Mouse (Mus musculus) lung, postnatal 14 days (tissue): Measurements from ENCODE around the gene Sik2.

ENCODE experiments used
- DNase-seq: peaks from one replicate; pipeline ENCODE4 v3.0.0; 2021

Sik2 gene

DNA sequence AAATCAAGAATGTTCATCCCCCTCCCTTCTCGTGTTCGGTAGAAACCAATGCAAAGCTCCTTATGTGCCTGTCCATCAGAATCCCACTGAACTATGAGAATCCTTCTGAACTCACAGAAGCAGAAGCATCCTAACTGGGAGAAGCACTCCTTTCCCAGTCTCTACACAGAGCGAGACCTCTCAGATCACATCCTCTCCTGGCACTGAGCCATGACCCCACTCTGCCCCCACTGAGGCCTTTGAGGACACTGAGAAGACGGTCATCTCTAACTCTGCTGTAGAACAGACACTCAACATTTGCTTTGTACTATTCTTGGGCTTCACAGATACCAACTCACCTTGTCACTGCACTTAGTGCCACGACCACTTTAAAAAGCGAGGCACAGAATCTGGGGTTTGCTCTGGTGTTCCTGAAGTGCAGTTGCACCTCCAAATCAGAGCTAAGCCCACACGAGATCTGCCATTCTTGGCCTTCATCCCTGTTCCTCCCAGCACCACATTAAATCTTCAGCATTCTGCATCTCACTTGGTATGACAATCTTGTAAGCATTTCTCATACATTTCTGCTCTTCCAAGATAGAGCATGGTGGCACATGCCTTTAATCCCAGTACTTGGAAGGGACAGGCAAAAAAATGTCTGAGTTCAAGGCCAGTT, 96.9 kb downstream of the Sik2 start:
- DNase-seq = no peak

DNA sequence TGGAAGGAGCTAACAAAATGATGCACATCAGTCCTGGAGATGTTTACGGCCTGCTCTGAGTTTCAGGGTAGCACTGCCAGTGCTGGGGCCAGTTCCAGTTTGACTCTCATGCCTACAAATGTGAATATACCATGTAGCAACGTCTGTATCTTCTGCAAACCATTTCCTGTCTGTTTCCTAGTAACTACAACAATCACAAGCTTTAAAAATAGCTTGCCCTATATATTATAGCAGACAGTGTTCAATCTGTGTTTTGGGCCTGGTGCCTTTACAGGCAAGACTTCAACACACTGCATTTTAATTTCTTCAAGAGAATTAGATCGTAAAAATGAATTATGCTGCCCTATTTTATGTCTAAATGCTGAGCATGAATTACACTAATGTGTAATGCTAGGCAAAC, 103.6 kb downstream of the Sik2 start:
- DNase-seq = no peak

DNA sequence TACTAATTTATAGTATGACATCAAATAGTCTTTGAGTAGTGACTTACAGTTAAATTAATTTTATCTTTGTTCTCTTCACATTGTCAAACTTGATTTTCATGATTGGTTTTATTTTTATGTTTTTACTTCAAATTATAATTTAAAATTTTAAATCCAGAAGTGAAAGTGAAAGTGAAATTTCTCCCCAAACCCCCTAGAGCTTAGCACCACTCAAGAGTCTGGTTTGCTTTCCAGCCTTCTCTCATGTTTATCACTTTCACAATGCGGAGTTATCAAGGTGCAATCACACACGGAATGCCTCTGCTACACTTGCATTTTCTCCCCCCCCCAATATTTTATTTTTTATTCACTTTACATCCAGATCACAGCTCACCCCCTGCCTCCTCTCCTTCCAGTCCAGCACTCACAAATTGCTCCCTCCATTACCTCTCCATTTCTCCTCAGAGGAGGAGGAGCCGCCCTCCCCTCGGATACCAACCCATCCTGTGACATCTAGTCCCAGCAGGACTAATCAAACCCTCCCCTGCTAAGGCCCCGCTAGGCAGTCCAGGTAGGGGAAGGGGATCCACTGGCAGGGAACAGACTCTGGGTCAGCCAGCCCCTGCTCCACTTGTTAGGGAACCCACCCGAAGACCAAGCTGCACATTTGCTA, 104.6 kb downstream of the Sik2 start:
- no peak for DNase-seq

DNA sequence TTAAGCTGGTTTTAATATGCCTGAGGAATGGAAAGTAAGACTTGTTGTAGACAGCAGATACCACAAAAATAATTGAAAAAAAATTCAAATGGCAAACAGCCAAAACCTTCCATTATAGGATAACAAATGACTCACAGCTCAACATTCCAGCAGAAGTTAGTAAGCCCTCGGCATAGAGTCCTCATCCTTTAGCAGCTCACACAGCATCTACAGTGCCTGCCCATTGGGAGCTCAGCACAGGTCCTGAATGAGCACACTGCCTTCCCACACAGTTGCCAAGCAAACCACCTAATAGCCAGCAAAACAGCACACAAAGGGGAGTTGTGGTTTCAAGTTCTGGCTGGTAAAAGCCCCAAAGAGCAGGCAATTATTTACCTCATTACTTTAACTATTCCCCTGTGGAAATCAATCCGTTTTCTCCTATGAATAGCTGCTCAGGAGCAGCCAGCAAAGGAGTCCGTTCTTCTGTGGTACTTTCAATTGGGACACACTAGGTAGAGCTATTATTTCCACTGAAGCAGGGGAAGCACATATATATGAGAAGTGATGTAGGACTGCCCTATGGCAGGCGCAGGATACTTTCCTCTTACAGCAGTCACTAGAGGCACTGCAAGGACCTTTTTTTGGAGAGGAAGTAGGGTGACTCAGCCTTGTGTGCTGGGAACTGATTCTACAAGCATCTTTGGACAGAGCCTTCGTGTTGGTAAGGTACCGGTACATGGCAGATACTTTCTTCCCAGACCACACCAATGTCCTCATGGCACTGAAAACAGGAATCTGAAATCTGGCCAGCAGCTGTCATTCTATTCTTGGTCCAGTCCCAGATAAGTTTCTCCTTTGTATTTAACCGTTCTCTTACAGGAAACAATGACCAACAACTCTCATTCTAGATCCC, 108.6 kb downstream of the Sik2 start:
- DNase-seq = no peak

DNA sequence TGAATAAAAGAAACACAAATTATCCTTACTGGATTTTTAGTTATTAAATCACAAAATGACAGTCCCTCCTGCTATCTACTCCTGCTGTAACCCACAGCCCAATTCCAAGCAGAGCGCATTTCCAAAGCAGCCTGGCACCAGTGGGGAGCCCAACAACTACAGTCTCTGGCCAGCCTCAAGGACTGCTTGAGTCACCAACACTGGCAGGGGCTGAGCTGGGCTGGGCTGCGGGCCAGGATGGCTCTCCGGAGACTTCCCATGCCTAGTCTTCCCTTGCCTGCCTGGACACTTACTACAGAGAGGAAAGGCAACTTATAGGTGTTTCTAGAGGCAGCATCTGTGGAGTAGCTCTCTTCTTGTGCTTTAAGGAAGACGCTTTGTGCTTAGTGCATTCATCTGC, 115.2 kb downstream of the Sik2 start:
- DNase-seq = peak; percentile 70

DNA sequence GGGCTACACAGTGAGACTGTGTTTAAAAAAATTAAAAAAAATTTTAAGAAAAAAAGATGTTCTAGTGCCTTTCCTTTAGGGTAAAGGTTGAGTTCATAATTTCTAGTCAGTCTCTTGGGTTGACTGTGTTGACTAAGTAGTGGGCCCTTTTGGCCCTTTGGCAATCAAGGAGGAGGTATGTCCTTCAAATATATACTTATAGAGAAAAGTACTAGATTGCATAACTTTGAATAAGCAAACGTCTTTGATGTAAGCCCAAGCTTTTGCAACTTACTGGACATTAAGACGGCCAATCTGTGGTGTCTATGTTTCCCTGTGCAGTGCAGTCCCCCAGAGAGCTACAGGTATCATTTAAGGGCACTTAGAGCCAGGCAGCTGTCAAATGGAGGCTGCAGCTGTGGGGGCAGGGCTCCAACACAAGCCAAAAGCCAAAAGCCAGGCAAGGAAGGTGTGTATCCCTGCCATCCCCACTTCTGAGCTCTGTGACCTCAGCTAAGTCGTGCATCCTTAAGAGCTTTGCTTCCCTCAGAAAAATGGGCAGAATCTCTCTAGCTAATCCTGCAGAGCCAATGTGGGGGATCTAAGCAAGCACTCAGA, 118.3 kb downstream of the Sik2 start:
- DNase-seq = no peak

DNA sequence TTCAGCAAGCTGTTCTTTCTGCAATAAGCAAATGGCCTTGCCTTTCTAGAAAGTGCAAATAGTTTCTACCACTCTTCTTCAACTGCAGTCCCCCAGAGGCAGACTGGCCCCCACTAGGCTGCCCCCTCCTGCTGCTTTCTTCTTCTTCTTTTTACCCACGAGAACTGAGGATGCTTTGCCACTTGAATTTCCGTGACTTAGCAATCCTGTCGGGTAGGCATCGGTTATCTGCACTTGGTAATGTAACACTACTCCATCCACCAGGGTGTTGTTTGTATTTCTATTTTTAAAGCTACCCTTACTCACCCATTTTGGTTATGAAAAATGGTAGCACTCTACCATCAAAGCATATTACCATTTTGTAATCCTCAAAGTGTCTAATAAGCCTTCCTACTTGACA, 118.9 kb downstream of the Sik2 start:
- no peak for DNase-seq

DNA sequence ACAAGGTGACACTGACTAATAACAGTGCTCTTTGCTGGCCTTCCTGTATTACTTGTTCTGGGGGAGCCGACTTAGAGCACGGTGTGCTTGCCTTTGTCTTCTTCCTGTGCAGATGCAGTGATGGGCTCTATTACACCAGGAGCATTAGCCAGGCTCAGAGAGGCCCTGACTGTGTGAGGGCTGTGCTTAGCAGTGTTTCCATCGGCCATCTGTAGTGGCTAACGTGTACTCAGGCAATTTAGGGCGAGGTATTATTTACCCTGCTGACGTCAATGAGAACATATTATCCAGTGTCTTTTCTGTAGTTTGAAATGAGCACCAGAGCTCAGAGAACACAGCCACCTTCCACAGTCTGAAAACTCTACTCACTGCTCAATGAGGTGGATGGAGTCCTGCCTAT, 119.7 kb downstream of the Sik2 start:
- no peak for DNase-seq

DNA sequence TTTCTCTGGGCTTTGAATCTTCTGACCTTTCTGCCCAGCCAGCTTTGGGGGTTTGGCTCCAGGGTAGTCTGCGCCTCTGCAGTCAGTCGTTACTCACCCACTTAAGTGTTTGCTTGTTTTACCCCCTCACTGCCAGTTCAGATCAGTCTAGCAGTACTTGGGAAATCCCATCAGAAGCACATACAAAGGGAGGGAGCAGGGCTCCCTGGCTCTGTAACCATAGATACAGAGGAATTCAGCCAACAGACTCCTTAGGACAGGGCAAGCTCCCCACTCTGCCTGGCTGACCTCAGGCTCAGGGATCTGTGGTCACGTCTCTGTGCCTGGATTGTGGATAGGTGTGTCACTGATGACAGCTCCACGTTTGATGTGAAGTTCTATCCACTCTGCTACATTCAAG, 121.5 kb downstream of the Sik2 start:
- peak; percentile 21 for DNase-seq

DNA sequence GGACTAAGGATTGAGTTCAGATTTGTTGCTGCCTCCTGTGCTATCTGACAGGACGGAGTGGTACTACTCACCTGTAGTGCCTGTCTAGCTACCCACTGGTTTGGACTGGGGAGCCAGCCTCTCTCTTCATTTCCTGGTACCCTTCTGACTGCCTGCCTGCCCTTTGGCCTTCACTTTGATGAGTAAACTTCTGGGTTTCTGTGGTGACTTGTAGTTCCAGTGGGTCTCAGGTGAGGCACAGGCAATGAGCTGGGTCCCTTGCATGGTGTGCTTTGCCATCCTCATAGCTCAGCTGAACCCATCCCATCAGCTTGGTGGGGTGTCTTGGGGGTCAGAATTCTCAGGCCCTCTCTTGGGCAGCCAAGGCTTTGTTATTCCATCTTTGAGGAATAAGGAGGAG, 122.0 kb downstream of the Sik2 start:
- DNase-seq = no peak

DNA sequence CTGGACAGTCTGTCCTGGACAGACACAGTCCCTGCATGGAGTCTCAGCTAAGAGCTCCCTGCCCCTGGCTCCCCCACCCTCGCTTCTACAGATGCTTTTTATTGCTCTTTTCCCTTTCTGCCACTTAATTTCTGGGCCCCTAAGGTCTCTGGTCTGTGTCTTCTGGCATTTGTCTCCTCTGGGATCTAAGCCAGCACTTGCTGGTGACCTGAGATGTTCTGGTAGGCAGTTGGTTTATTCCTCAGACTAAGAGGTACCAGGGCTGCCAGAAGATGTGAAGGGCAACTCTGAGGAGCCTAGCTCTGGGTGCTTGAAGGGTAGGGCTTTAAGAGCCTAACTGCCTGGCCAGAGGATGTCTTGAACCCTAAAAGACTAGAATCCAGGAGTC, 123.3 kb downstream of the Sik2 start:
- DNase-seq = no peak

DNA sequence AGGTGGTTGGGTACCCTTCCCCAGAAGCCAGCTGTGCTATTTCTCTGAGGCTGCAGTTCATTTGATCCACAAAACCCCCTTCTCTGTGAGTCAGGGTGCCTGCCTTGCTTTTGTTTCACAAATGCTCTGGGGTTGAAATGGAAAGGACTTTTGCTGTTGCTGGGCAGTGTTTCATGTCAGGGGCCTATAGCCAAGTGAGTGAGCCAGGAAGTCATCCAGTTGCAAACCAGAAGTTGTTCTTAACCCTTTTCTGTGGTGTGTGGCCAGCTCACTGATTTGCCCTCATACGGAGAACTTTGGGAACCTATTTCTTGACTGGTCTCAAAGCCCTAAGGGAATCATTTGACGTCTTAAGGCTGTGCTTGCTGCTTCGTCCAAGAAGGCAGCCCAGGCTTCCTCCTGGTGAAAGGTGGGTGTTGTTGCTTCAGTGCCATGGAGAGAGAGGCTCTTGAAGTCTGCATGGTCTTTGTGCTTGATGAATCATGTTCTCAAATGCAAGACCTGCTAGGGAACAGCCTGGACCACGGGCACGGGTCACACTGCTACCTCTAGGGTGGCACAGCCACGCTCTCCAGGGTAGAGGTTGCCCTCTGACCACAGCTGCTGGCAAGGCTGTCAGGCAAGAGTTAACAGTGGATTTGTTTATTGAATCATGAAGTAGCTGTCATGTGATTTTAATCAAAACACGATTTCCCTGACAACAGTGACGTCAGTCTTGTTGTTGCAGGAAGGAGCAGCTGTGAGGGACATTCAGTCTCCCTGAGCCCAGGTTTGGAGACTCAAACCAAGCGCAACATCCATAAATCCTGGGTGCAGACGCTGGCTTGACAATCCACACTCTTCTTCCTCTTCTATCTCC, 123.9 kb downstream of the Sik2 start:
- DNase-seq = peak; percentile 71

DNA sequence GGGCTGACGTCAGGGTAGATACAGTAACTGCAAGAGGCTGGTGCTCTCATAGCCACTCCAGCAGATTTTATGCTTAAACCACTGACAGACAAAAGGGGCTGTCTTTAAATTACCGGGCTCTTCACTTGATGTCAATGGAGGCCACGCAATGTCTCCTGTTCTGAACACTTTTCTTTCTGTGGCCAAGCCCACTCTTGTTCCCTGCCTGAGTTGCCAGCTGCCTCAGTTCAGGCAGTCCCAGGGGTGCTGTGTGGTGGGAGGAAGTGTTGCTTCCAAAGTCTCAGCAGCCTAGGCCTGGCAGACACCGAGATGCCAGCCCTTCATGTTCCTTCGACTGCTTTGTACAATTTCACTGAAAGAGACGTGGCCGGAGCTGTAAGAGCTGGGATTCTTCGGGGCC, 124.8 kb downstream of the Sik2 start:
- DNase-seq = no peak

DNA sequence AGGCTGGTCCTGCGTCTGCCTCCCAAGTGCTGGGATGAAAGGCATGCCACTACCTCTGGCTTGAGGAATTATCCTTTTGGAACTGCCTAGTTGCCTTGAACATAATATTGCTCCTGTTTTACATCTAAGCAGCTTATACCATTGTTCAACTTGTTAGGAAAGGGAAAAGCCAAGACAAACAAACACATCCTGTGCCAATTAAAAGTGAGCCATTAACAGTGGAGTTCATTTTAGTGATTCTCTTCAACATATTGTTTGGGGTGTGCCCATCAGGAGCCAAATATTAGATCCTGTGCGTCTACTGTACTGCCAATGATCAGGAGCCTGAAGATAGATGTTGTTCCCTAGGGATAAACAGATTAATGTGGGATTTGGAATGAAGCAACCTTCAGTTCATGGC, 126.7 kb downstream of the Sik2 start:
- no peak for DNase-seq

DNA sequence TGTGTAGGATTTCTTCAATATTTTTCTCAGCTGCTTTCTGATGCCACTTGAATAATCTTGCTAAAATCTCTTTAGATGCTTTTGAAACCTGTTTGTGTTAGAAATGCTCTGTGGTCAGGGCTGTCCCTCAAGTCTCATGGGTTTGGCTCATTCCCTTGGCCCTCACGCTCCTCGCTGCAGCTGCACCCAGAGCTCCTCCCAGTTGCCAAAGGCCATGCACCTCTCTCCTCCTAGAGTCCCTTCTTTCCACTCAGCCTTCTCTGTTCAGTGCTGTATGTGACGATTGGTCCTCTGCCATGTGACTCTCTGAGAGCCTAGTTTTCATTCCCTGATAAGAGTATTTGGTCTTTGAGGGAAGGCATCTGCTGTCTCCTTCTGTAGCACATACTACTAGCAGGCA, 131.4 kb downstream of the Sik2 start:
- no peak for DNase-seq

DNA sequence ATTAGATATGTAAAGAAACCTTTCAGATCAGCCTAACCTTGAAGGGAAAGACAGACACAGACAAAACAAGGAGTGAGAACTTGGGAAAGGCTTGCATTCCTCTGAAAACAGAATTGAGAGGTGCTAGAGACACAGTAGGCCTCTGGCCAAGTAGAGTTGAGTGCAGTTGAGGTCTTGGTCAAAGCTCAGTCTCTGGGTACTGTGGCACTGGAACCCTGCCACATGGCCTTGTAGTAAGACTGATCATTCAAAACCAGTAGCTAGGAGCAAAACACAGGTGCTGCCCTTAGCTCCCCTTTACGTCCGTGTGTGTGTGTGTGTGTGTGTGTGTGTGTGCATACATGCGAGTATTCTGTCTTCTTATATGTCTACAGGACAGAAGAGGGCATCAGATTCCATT, 132.6 kb downstream of the Sik2 start:
- no peak for DNase-seq

DNA sequence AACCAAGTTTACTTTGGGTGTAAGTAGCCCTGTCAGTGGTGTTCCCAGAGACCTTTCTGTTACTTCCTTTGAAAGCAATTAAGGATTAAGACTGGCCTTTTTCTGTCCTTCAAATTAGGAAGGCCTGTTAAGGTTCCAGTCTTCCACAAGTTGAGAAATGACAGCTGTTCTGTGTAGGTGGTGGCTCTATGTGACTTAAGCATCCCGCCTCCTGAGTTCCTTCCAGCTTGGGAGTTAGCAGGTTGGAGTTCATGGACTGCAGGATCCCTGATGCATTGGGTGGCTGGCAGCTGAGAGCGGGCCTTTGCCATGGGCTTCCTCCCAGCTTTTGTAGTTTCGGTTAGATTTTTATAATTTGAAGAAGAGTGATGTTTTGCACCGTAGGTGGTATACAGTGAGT, 133.4 kb downstream of the Sik2 start:
- no peak for DNase-seq

DNA sequence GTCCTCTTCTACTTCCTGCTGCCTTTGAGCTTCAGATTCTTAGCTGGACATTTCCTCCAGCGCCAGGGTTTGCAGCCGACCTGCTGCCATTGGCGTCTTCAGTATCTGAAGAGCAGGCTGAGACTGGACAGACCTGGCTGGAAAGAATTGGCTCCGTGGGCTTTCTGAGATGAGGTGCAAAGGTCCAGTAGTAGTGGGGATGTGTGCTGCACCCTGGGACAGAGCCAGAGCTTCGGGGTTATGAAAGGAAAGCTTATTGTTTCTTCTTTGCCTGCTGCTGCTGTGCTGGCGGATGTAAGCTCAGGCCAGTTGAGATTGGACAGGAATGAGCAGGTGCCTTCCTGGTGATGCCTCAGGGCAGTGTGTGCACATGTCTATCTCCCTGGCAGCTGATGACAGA, 134.8 kb downstream of the Sik2 start:
- no peak for DNase-seq

DNA sequence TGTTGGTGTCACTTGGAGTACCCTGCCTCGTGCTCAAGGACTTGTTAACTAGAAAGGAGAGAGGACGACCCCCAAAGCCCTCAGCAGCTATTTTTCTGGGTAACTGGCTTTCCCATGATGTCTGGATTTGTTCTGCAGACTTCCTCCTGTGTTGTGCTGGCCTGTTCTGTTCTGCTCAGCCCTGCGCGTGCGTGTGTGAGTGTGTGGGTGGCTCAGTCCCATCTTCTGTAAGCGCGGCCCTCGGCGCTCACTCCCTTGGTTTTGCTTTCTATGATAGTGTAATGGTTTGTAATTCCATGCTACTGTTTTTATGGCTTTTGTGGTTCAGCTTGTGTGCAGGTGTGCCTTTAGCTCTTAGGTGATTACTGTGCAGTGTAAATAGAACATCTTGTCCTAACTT, 135.7 kb downstream of the Sik2 start:
- DNase-seq = no peak

DNA sequence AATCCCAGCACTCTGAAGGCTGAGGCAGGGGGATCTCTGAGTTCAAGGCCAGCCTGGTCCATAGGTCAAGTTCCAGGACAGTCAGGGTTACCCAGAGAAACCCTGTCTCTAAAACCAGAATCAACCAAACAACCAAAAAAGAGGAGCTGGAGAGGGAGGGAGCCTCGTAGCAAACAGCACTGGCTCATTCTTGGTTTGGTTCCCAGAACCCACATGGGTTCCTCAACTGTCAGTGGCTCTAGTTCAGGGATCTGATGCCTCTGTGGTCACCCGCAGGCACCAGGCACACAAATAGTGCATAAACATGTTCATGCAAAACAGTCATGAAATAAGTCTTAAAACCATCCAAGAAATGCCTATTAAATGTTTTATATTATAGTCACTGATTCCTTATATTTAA, 140.7 kb downstream of the Sik2 start:
- no peak for DNase-seq

DNA sequence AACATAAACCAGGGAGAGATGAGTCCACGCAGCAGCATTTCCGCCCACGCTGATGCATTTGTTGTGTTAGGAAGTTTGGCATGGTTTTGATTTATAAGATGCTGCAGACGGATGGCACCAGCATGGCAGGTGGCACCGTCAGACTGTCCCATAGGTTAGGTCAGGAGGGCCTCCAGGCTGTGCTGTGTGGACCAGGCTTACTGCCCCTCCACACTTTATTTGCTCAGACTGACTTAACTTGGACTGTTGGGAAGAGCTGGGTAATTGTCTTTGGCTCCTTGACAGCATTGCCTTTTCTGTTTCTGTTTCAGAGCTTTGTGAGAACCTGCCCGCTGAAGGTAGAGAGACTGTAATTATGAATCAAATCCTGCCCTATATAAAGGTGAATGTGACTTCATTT, 141.9 kb downstream of the Sik2 start:
- no peak for DNase-seq

DNA sequence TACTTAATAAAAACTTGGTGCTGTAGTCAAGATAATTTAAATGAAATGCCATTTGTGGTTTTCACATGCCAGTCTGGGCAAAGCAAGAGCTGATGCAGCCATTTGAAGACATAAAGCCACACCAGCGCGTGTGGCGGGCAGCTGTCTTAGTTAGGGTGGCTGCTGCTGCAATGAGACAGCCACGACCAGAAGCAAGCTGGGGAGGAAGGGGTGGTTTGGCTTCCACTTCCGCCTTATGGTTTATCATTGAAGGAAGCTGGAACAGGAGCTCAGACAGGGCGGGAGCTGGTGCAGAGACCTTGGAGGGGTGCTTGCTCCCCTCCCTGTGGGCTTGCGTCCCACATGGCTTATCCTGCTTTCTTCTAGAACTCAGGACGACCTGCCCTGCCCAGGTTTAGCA, 143.1 kb downstream of the Sik2 start:
- DNase-seq = no peak

DNA sequence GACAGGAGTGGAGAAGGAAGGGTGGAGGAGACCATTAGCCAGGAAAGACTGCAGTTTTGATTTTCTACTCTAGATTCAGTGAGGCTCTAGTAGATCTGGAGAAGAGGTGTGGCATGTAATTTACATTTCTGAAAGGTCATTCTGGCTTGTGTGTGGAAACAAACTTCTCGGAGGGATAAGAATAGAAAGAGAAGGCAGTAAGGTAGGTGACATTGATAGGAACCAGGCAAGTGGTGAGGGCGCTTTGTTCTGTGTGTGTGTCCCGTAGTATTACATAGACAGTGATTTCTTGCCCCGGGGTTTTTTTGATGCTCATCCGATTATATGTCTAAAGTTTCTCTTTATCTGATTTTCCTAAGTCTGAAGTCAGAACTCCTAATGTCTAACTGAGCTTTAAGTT, 144.0 kb downstream of the Sik2 start:
- no peak for DNase-seq
